Mouse (Mus musculus): ENCODE data around the gene Baz1b. TPM values are rescaled to one million over a fixed set of nuclear protein-coding genes. Genes with fewer than 3 reads are reported as not detected.
A peak's percentile ranks its signal among the peaks of the same experiment; 100 is the strongest.

Gene Baz1b
- polyA plus RNA-seq, 1 experiment from 2014 or later, result 49.3 TPM

GRCm38 (mm10) chr5:135246531-135246930, 59.5 kb downstream of the Baz1b start:
- Histone ChIP-seq H3K4me1 (peaks cover 55% of the 10 kb centered on the region), H3K27ac (replicated peaks) (no peak overlapping the region), H3K4me3 (no peak overlapping the region), H3K9me3 (replicated peaks) (no peaks in the 10 kb centered on the region), H3K36me3 (peaks cover 61% of the 10 kb centered on the region), H3K27me3 (ENCODE audit: low read depth, poor library complexity, severe bottlenecking) (peaks cover 20% of the 10 kb centered on the region)
- no peak for DNase-seq (ENCODE audit: low spot score)
- WGBS, result 69% methylated on average over 4 of the region's 4 CpGs

- H3K4me1 ChIP-seq, result peaks cover 63% of the 10 kb centered on the region
- WGBS, result 80% methylated on average over 9 of the region's 9 CpGs
Observed at GRCm38 (mm10) chr5:135247337-135247736, 60.3 kb downstream of the Baz1b start.

GRCm38 (mm10) chr5:135248956-135249676, 62.1 kb downstream of the Baz1b start:
- peaks cover 35% of the 10 kb centered on the region for H3K36me3 ChIP-seq
- 87% methylated on average over 16 of the region's 16 CpGs for WGBS
- peak; percentile 31 for DNase-seq (ENCODE audit: low spot score)
- H3K27ac ChIP-seq (replicated peaks), result peak overlapping the region; percentile 40; the same call in 1 of the 2 replicates
- H3K4me1 ChIP-seq, result peaks cover 81% of the 10 kb centered on the region
- no peaks in the 10 kb centered on the region for H3K9me3 ChIP-seq (replicated peaks)
- H3K4me3 ChIP-seq, result peak overlapping the region; percentile 77
- peaks cover 20% of the 10 kb centered on the region for H3K27me3 ChIP-seq (ENCODE audit: low read depth, poor library complexity, severe bottlenecking)

More at GRCm38 (mm10) chr5:135247337-135247736, 60.3 kb downstream of the Baz1b start:
- H3K9me3 ChIP-seq (replicated peaks), result no peaks in the 10 kb centered on the region
- H3K27ac ChIP-seq (replicated peaks), result no peak overlapping the region
- peak overlapping the region; percentile 77; the same call in 1 of the 2 replicates for H3K4me3 ChIP-seq
- peaks cover 20% of the 10 kb centered on the region for H3K27me3 ChIP-seq (ENCODE audit: low read depth, poor library complexity, severe bottlenecking)
- no peak for DNase-seq (ENCODE audit: low spot score)
- peaks cover 53% of the 10 kb centered on the region for H3K36me3 ChIP-seq

GRCm38 (mm10) chr5:135250186-135251078, 63.4 kb downstream of the Baz1b start:
- WGBS, result 2% methylated on average over 92 of the region's 92 CpGs
- peak overlapping the region; percentile 77 for H3K4me3 ChIP-seq
- DNase-seq (ENCODE audit: low spot score), result peak; percentile 63
- peaks cover 20% of the 10 kb centered on the region for H3K27me3 ChIP-seq (ENCODE audit: low read depth, poor library complexity, severe bottlenecking)
- peak overlapping the region; percentile 93 for H3K27ac ChIP-seq (replicated peaks)
- H3K36me3 ChIP-seq, result peaks cover 22% of the 10 kb centered on the region
- peaks cover 94% of the 10 kb centered on the region for H3K4me1 ChIP-seq
- H3K9me3 ChIP-seq (replicated peaks), result no peaks in the 10 kb centered on the region

GRCm38 (mm10) chr5:135251079-135251454, 64.0 kb downstream of the Baz1b start, which contains the start of gene Fzd9:
Gene Fzd9 (minus strand): TSS chr5:135251230.
- H3K27ac ChIP-seq (replicated peaks), result peak within 1 kb of the TSS; percentile 93
- H3K9me3 ChIP-seq (replicated peaks), result peaks cover 3% of the 10 kb centered on the region
- peak within 1 kb of the TSS; percentile 77 for H3K4me3 ChIP-seq
- H3K36me3 ChIP-seq, result peaks cover 15% of the 10 kb centered on the region
- WGBS, result 0% methylated on average over 50 of the region's 51 CpGs
- peaks cover 20% of the 10 kb centered on the region for H3K27me3 ChIP-seq (ENCODE audit: low read depth, poor library complexity, severe bottlenecking)
- peaks cover 96% of the 10 kb centered on the region for H3K4me1 ChIP-seq
- peak; percentile 92 for DNase-seq (ENCODE audit: low spot score)

GRCm38 (mm10) chr5:135253741-135254401, 66.8 kb downstream of the Baz1b start:
- WGBS, result 3% methylated on average over 12 of the region's 12 CpGs
- peak overlapping the region; percentile 93 for H3K27ac ChIP-seq (replicated peaks)
- H3K36me3 ChIP-seq, result no peaks in the 10 kb centered on the region
- peak overlapping the region; percentile 35 for H3K4me3 ChIP-seq
- H3K27me3 ChIP-seq (ENCODE audit: low read depth, poor library complexity, severe bottlenecking), result peaks cover 20% of the 10 kb centered on the region
- peaks cover 14% of the 10 kb centered on the region for H3K9me3 ChIP-seq (replicated peaks)
- DNase-seq (ENCODE audit: low spot score), result peak; percentile 95
- peaks cover 81% of the 10 kb centered on the region for H3K4me1 ChIP-seq

GRCm38 (mm10) chr5:135256166-135256565, 69.1 kb downstream of the Baz1b start:
- peaks cover 14% of the 10 kb centered on the region for H3K9me3 ChIP-seq (replicated peaks)
- WGBS, result 89% methylated on average over 3 of the region's 3 CpGs
- no peaks in the 10 kb centered on the region for H3K27me3 ChIP-seq (ENCODE audit: low read depth, poor library complexity, severe bottlenecking)
- no peak overlapping the region for H3K27ac ChIP-seq (replicated peaks)
- H3K4me1 ChIP-seq, result peaks cover 71% of the 10 kb centered on the region
- no peak overlapping the region for H3K4me3 ChIP-seq
- DNase-seq (ENCODE audit: low spot score), result no peak
- H3K36me3 ChIP-seq, result no peaks in the 10 kb centered on the region

- Histone ChIP-seq H3K27me3 (ENCODE audit: low read depth, poor library complexity, severe bottlenecking) (no peaks in the 10 kb centered on the region), H3K4me1 (peaks cover 57% of the 10 kb centered on the region), H3K27ac (replicated peaks) (peak overlapping the region; percentile 93), H3K9me3 (replicated peaks) (peaks cover 14% of the 10 kb centered on the region), H3K36me3 (no peaks in the 10 kb centered on the region), H3K4me3 (no peak overlapping the region)
- WGBS, result 77% methylated on average over 12 of the region's 12 CpGs
- DNase-seq (ENCODE audit: low spot score), result no peak
Observed at GRCm38 (mm10) chr5:135257559-135257958, 70.5 kb downstream of the Baz1b start.

GRCm38 (mm10) chr5:135258280-135259150, 71.5 kb downstream of the Baz1b start:
- DNase-seq (ENCODE audit: low spot score), result peak; percentile 52
- WGBS, result 24% methylated on average over 30 of the region's 30 CpGs
- peaks cover 48% of the 10 kb centered on the region for H3K4me1 ChIP-seq

GRCm38 (mm10) chr5:135263866-135264503, 76.9 kb downstream of the Baz1b start:
- Histone ChIP-seq H3K9me3 (replicated peaks) (no peaks in the 10 kb centered on the region), H3K36me3 (no peaks in the 10 kb centered on the region), H3K4me3 (peak overlapping the region; percentile 19), H3K27ac (replicated peaks) (peak overlapping the region; percentile 84), H3K4me1 (peaks cover 27% of the 10 kb centered on the region), H3K27me3 (ENCODE audit: low read depth, poor library complexity, severe bottlenecking) (no peaks in the 10 kb centered on the region)
- 21% methylated on average over 17 of the region's 17 CpGs for whole genome bisulfite sequencing
- DNase-seq (ENCODE audit: low spot score), result peak; percentile 37

More at GRCm38 (mm10) chr5:135258280-135259150, 71.5 kb downstream of the Baz1b start:
- peaks cover 14% of the 10 kb centered on the region for H3K9me3 ChIP-seq (replicated peaks)
- H3K27ac ChIP-seq (replicated peaks), result peak overlapping the region; percentile 93
- H3K36me3 ChIP-seq, result no peaks in the 10 kb centered on the region
- H3K4me3 ChIP-seq, result peak overlapping the region; percentile 37
- H3K27me3 ChIP-seq (ENCODE audit: low read depth, poor library complexity, severe bottlenecking), result no peaks in the 10 kb centered on the region

- Histone ChIP-seq H3K36me3 (no peaks in the 10 kb centered on the region), H3K4me3 (peak overlapping the region; percentile 19; the same call in 1 of the 2 replicates), H3K27me3 (ENCODE audit: low read depth, poor library complexity, severe bottlenecking) (no peaks in the 10 kb centered on the region), H3K4me1 (peaks cover 26% of the 10 kb centered on the region), H3K9me3 (replicated peaks) (no peaks in the 10 kb centered on the region), H3K27ac (replicated peaks) (peak overlapping the region; percentile 84)
- 56% methylated on average over 9 of the region's 9 CpGs for WGBS
- no peak for DNase-seq (ENCODE audit: low spot score)
Observed at GRCm38 (mm10) chr5:135264548-135264947, 77.5 kb downstream of the Baz1b start.

Measured in midbrain, embryonic 10.5 days (tissue).